Mouse (Mus musculus) megakaryocyte, embryonic 14.5 days (primary cell): ENCODE results near the gene Camk2g.

ENCODE experiments used
- FLI1 ChIP-seq: IDR thresholded peaks from 2 replicates; pipeline ENCODE4 v1.6.1; 2012; ENCODE audit warnings: low read length, inconsistent platforms, mixed read lengths
- GATA1 ChIP-seq: IDR thresholded peaks from 3 replicates; pipeline ENCODE4 v1.6.1; 2012; ENCODE audit warnings: mixed read lengths, low read length, inconsistent platforms, borderline replicate concordance

GRCm38 (mm10) chr14:20694884-20695760 is 98.8 kb downstream of the Camk2g start, which contains the start of gene Fut11:
- TF ChIP-seq FLI1: no peak
- no peak for TF ChIP-seq GATA1
